Mouse (Mus musculus): ENCODE measurements around the gene Ndufaf2.

Ndufaf2 gene

GRCm38 (mm10) chr13:108118188-108118587 lies 40.2 kb downstream of the Ndufaf2 start:
- Histone ChIP-seq H3K4me1 (replicated peaks; ENCODE audit: low read depth, low read length) (peaks cover 24% of the 10 kb centered on the region), H3K27me3 (ENCODE audit: insufficient read depth, low read length) (no peaks in the 10 kb centered on the region), H3K9me3 (ENCODE audit: low read length) (no peaks in the 10 kb centered on the region), H3K36me3 (ENCODE audit: insufficient read depth, low read length) (peaks cover 3% of the 10 kb centered on the region; the same call in 1 of the 2 replicates), H3K4me3 (replicated peaks; ENCODE audit: low read length) (no peak overlapping the region)
- no peak for TF ChIP-seq NANOG (IDR thresholded peaks at IDR 0.05; ENCODE audit: borderline replicate concordance, low read length)
- TF ChIP-seq POU5F1 (IDR thresholded peaks at IDR 0.05; ENCODE audit: borderline replicate concordance, low read length), result no peak
- TF ChIP-seq CTCF (conservative IDR thresholded peaks at IDR 0.05; ENCODE audit: low read length), result no peak

- H3K4me1 ChIP-seq (replicated peaks; ENCODE audit: low read depth, low read length), result peaks cover 21% of the 10 kb centered on the region
- TF ChIP-seq CTCF (conservative IDR thresholded peaks at IDR 0.05; ENCODE audit: low read length) (no peak), POU5F1 (IDR thresholded peaks at IDR 0.05; ENCODE audit: borderline replicate concordance, low read length) (no peak), NANOG (IDR thresholded peaks at IDR 0.05; ENCODE audit: borderline replicate concordance, low read length) (no peak)
- no peak overlapping the region for H3K4me3 ChIP-seq (replicated peaks; ENCODE audit: low read length)
These were observed 40.8 kb downstream of the Ndufaf2 start for GRCm38 (mm10) chr13:108117654-108118053.

DNA sequence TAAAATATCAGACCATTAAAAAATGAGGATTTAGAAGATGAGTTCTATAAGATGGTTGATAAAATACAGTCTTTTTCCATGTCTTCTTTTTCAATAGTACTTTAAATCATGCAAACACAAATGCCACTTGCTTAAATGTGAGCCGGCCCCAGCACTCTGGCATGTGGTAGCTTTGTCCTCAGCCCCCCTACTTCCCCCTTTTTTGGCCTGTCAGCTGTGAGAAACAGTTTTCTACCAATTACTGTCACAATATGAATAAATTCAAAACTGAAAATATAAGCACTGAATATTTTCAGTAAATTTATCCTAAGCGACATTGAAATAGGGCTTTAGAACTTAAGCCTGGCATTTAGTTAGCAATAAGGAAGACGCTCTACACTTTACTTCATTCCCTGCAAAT lies 44.2 kb downstream of the Ndufaf2 start:
- Histone ChIP-seq H3K27me3 (ENCODE audit: insufficient read depth, low read length) (no peaks in the 10 kb centered on the region), H3K36me3 (ENCODE audit: insufficient read depth, low read length) (no peaks in the 10 kb centered on the region), H3K4me3 (replicated peaks; ENCODE audit: low read length) (no peak overlapping the region), H3K9me3 (ENCODE audit: low read length) (no peaks in the 10 kb centered on the region), H3K4me1 (replicated peaks; ENCODE audit: low read depth, low read length) (peaks cover 6% of the 10 kb centered on the region)
- TF ChIP-seq CTCF (conservative IDR thresholded peaks at IDR 0.05; ENCODE audit: low read length), result no peak
- no peak for TF ChIP-seq POU5F1 (IDR thresholded peaks at IDR 0.05; ENCODE audit: borderline replicate concordance, low read length)
- no peak for TF ChIP-seq NANOG (IDR thresholded peaks at IDR 0.05; ENCODE audit: borderline replicate concordance, low read length)

More at GRCm38 (mm10) chr13:108117654-108118053, 40.8 kb downstream of the Ndufaf2 start:
- no peaks in the 10 kb centered on the region for H3K27me3 ChIP-seq (ENCODE audit: insufficient read depth, low read length)
- H3K36me3 ChIP-seq (ENCODE audit: insufficient read depth, low read length), result peaks cover 3% of the 10 kb centered on the region; the same call in 1 of the 2 replicates
- H3K9me3 ChIP-seq (ENCODE audit: low read length), result no peaks in the 10 kb centered on the region

DNA sequence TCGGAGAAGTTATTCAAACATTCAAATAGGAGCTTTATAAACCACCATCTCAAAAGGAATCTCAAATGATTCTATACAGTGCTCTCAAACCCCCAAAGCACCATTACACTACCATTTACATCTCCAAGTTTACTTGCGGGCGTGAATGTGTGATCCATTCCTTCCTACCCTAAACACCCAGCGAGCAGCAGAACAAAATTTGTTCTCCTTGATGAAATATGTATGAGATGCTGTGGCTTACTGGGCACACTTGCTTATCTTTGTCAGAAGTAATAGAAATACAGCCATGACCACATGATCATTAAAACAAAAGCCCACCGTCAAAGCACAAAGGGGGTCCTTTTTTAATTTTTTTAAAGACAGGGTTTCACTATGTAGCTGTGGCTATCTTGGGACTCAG lies 44.9 kb downstream of the Ndufaf2 start:
- Histone ChIP-seq H3K4me1 (replicated peaks; ENCODE audit: low read depth, low read length) (peaks cover 6% of the 10 kb centered on the region), H3K4me3 (replicated peaks; ENCODE audit: low read length) (no peak overlapping the region), H3K9me3 (ENCODE audit: low read length) (no peaks in the 10 kb centered on the region), H3K36me3 (ENCODE audit: insufficient read depth, low read length) (no peaks in the 10 kb centered on the region), H3K27me3 (ENCODE audit: insufficient read depth, low read length) (no peaks in the 10 kb centered on the region)
- TF ChIP-seq CTCF (conservative IDR thresholded peaks at IDR 0.05; ENCODE audit: low read length), result no peak
- no peak for TF ChIP-seq POU5F1 (IDR thresholded peaks at IDR 0.05; ENCODE audit: borderline replicate concordance, low read length)
- TF ChIP-seq NANOG (IDR thresholded peaks at IDR 0.05; ENCODE audit: borderline replicate concordance, low read length), result no peak

GRCm38 (mm10) chr13:108110929-108111328 lies 47.5 kb downstream of the Ndufaf2 start:
- no peak overlapping the region for H3K4me3 ChIP-seq (replicated peaks; ENCODE audit: low read length)
- no peak for TF ChIP-seq CTCF (conservative IDR thresholded peaks at IDR 0.05; ENCODE audit: low read length)
- TF ChIP-seq POU5F1 (IDR thresholded peaks at IDR 0.05; ENCODE audit: borderline replicate concordance, low read length), result no peak
- TF ChIP-seq NANOG (IDR thresholded peaks at IDR 0.05; ENCODE audit: borderline replicate concordance, low read length), result no peak
- peaks cover 4% of the 10 kb centered on the region; the same call in 1 of the 2 replicates for H3K4me1 ChIP-seq (replicated peaks; ENCODE audit: low read depth, low read length)
- H3K9me3 ChIP-seq (ENCODE audit: low read length), result no peaks in the 10 kb centered on the region
- H3K27me3 ChIP-seq (ENCODE audit: insufficient read depth, low read length), result no peaks in the 10 kb centered on the region
- H3K36me3 ChIP-seq (ENCODE audit: insufficient read depth, low read length), result no peaks in the 10 kb centered on the region

GRCm38 (mm10) chr13:108100700-108101099 lies 57.7 kb downstream of the Ndufaf2 start:
- no peaks in the 10 kb centered on the region; the same call in 1 of the 2 replicates for H3K36me3 ChIP-seq (ENCODE audit: insufficient read depth, low read length)
- H3K27me3 ChIP-seq (ENCODE audit: insufficient read depth, low read length), result no peaks in the 10 kb centered on the region
- peaks cover 10% of the 10 kb centered on the region for H3K4me1 ChIP-seq (replicated peaks; ENCODE audit: low read depth, low read length)
- H3K9me3 ChIP-seq (ENCODE audit: low read length), result no peaks in the 10 kb centered on the region
- TF ChIP-seq CTCF (conservative IDR thresholded peaks at IDR 0.05; ENCODE audit: low read length) (no peak), NANOG (IDR thresholded peaks at IDR 0.05; ENCODE audit: borderline replicate concordance, low read length) (no peak), POU5F1 (IDR thresholded peaks at IDR 0.05; ENCODE audit: borderline replicate concordance, low read length) (no peak)
- no peak overlapping the region for H3K4me3 ChIP-seq (replicated peaks; ENCODE audit: low read length)

- H3K4me1 ChIP-seq (replicated peaks; ENCODE audit: low read depth, low read length), result peaks cover 10% of the 10 kb centered on the region
- TF ChIP-seq CTCF (conservative IDR thresholded peaks at IDR 0.05; ENCODE audit: low read length), result no peak
- H3K27me3 ChIP-seq (ENCODE audit: insufficient read depth, low read length), result no peaks in the 10 kb centered on the region
- no peaks in the 10 kb centered on the region for H3K9me3 ChIP-seq (ENCODE audit: low read length)
- H3K4me3 ChIP-seq (replicated peaks; ENCODE audit: low read length), result no peak overlapping the region
- no peaks in the 10 kb centered on the region for H3K36me3 ChIP-seq (ENCODE audit: insufficient read depth, low read length)
These were observed 62.0 kb downstream of the Ndufaf2 start for GRCm38 (mm10) chr13:108096446-108096845.

GRCm38 (mm10) chr13:108095617-108096016 lies 62.8 kb downstream of the Ndufaf2 start:
- TF ChIP-seq POU5F1 (IDR thresholded peaks at IDR 0.05; ENCODE audit: borderline replicate concordance, low read length), result no peak
- TF ChIP-seq CTCF (conservative IDR thresholded peaks at IDR 0.05; ENCODE audit: low read length), result no peak
- no peak for TF ChIP-seq NANOG (IDR thresholded peaks at IDR 0.05; ENCODE audit: borderline replicate concordance, low read length)
- H3K4me1 ChIP-seq (replicated peaks; ENCODE audit: low read depth, low read length), result peaks cover 10% of the 10 kb centered on the region
- no peaks in the 10 kb centered on the region for H3K9me3 ChIP-seq (ENCODE audit: low read length)
- no peaks in the 10 kb centered on the region for H3K27me3 ChIP-seq (ENCODE audit: insufficient read depth, low read length)
- peaks cover under 1% of the 10 kb centered on the region; the same call in 1 of the 2 replicates for H3K36me3 ChIP-seq (ENCODE audit: insufficient read depth, low read length)
- no peak overlapping the region for H3K4me3 ChIP-seq (replicated peaks; ENCODE audit: low read length)

GRCm38 (mm10) chr13:108094681-108095080 lies 63.7 kb downstream of the Ndufaf2 start:
- H3K9me3 ChIP-seq (ENCODE audit: low read length), result no peaks in the 10 kb centered on the region
- peaks cover 3% of the 10 kb centered on the region; the same call in 1 of the 2 replicates for H3K4me1 ChIP-seq (replicated peaks; ENCODE audit: low read depth, low read length)
- no peaks in the 10 kb centered on the region for H3K27me3 ChIP-seq (ENCODE audit: insufficient read depth, low read length)
- H3K36me3 ChIP-seq (ENCODE audit: insufficient read depth, low read length), result peaks cover 10% of the 10 kb centered on the region; the same call in 1 of the 2 replicates
- no peak for TF ChIP-seq POU5F1 (IDR thresholded peaks at IDR 0.05; ENCODE audit: borderline replicate concordance, low read length)
- TF ChIP-seq NANOG (IDR thresholded peaks at IDR 0.05; ENCODE audit: borderline replicate concordance, low read length), result no peak
- TF ChIP-seq CTCF (conservative IDR thresholded peaks at IDR 0.05; ENCODE audit: low read length), result no peak
- no peak overlapping the region for H3K4me3 ChIP-seq (replicated peaks; ENCODE audit: low read length)

Data from E14TG2a.4 (cell line).